Mouse (Mus musculus) cerebellum, adult 9-10 months (tissue): ENCODE measurements around the gene 4930455H04Rik.

Experiments
- DNase-seq: peaks from one replicate; pipeline ENCODE4 v3.0.0; 2022

The 4930455H04Rik gene

GRCm38 (mm10) chr3:116968540-116968997 lies 502 bp downstream of the 4930455H04Rik start, which contains the start of gene Palmd:
Gene Palmd (minus strand): TSS chr3:116968987.
- DNase-seq: no peak

GRCm38 (mm10) chr3:116969003-116969402 lies 936 bp downstream of the 4930455H04Rik start:
- DNase-seq: no peak

- no peak for DNase-seq
Observed at GRCm38 (mm10) chr3:116969786-116970185, 1.7 kb downstream of the 4930455H04Rik start.

- DNase-seq: no peak
Observed at GRCm38 (mm10) chr3:116981811-116982575, 13.9 kb downstream of the 4930455H04Rik start.

GRCm38 (mm10) chr3:116985042-116985455 lies 17.0 kb downstream of the 4930455H04Rik start:
- no peak for DNase-seq

- DNase-seq: no peak
Observed at GRCm38 (mm10) chr3:116985741-116986140, 17.7 kb downstream of the 4930455H04Rik start.

GRCm38 (mm10) chr3:116986451-116986850 lies 18.4 kb downstream of the 4930455H04Rik start:
- no peak for DNase-seq

GRCm38 (mm10) chr3:116988221-116988620 lies 20.2 kb downstream of the 4930455H04Rik start:
- DNase-seq: no peak

GRCm38 (mm10) chr3:116991180-116991579 lies 23.1 kb downstream of the 4930455H04Rik start:
- DNase-seq: no peak

GRCm38 (mm10) chr3:116993011-116993410 lies 24.9 kb downstream of the 4930455H04Rik start:
- no peak for DNase-seq

GRCm38 (mm10) chr3:117001686-117002485 lies 33.8 kb downstream of the 4930455H04Rik start:
- DNase-seq: no peak

- no peak for DNase-seq
Observed at GRCm38 (mm10) chr3:117003379-117003778, 35.3 kb downstream of the 4930455H04Rik start.

- no peak for DNase-seq
Observed at GRCm38 (mm10) chr3:117006636-117007035, 38.6 kb downstream of the 4930455H04Rik start.

GRCm38 (mm10) chr3:117007340-117007739 lies 39.3 kb downstream of the 4930455H04Rik start:
- no peak for DNase-seq

GRCm38 (mm10) chr3:117010182-117010581 lies 42.1 kb downstream of the 4930455H04Rik start:
- DNase-seq: no peak

GRCm38 (mm10) chr3:117020319-117020718 lies 52.3 kb downstream of the 4930455H04Rik start:
- no peak for DNase-seq

GRCm38 (mm10) chr3:117021907-117022306 lies 53.8 kb downstream of the 4930455H04Rik start:
- no peak for DNase-seq

GRCm38 (mm10) chr3:117024111-117024510 lies 56.0 kb downstream of the 4930455H04Rik start:
- DNase-seq: no peak

GRCm38 (mm10) chr3:117024557-117024956 lies 56.5 kb downstream of the 4930455H04Rik start:
- DNase-seq: no peak

- DNase-seq: no peak
Observed at GRCm38 (mm10) chr3:117025421-117025820, 57.4 kb downstream of the 4930455H04Rik start.
